Mouse (Mus musculus) megakaryocyte, embryonic 14.5 days (primary cell): ENCODE data around the gene Pdzrn3.

Source experiments
- FLI1 ChIP-seq: IDR thresholded peaks from 2 replicates; pipeline ENCODE4 v1.6.1; 2012; ENCODE audit warnings: low read length, inconsistent platforms, mixed read lengths
- GATA1 ChIP-seq: IDR thresholded peaks from 3 replicates; pipeline ENCODE4 v1.6.1; 2012; ENCODE audit warnings: mixed read lengths, low read length, inconsistent platforms, borderline replicate concordance

GRCm38 (mm10) chr6:101275806-101276205, 101.9 kb downstream of the Pdzrn3 start:
- TF ChIP-seq FLI1: no peak
- no peak for TF ChIP-seq GATA1
